Mouse (Mus musculus) neural tube, embryonic 14.5 days (tissue): ENCODE measurements around the gene Med12l. TPM values are rescaled to one million over a fixed set of nuclear protein-coding genes. Genes with fewer than 3 reads are reported as not detected.
"Not testable (repeated sequence)": the region's sequence is repeated elsewhere in the genome, so short reads cannot be mapped to it uniquely, and the experiment has no call there.

Source experiments
- ATAC-seq: fragments of 200-750 bp; cut with Nextera tagmentation; 2 replicates; pipeline ENCODE4 v1.8.0; 2017; ENCODE audit warnings: low read depth, mild to moderate bottlenecking, moderate TSS enrichment, moderate library complexity
- H3K27ac ChIP-seq: fragments of 300-500 bp; sonication (generic); 2 replicates; pipeline ENCODE4 v1.5.1; 2014; ENCODE audit warnings: low read depth, mild to moderate bottlenecking, control low read depth, low read length, moderate library complexity, mixed read lengths
- H3K27me3 ChIP-seq: fragments of 300-500 bp; sonication (generic); 2 replicates; pipeline ENCODE4 v1.6.1; 2014; ENCODE audit warnings: low read length; ENCODE audit not compliant: control insufficient read depth, insufficient read depth
- H3K36me3 ChIP-seq: fragments of 300-500 bp; sonication (generic); 2 replicates; pipeline ENCODE4 v1.6.1; 2014; ENCODE audit warnings: low read length, mixed read lengths; ENCODE audit not compliant: control insufficient read depth, insufficient read depth
- H3K4me1 ChIP-seq: fragments of 300-500 bp; sonication (generic); 2 replicates; pipeline ENCODE4 v1.6.1; 2014; ENCODE audit warnings: low read length; ENCODE audit not compliant: control insufficient read depth, insufficient read depth
- H3K4me2 ChIP-seq: fragments of 300-500 bp; sonication (generic); 2 replicates; pipeline ENCODE4 v1.6.1; 2014; ENCODE audit warnings: mild to moderate bottlenecking, low read depth, low read length, control low read depth
- H3K4me3 ChIP-seq: fragments of 300-500 bp; sonication (generic); 2 replicates; pipeline ENCODE4 v1.5.1; 2014; ENCODE audit warnings: low read depth, low read length, control low read depth, mixed read lengths
- H3K9ac ChIP-seq: fragments of 300-500 bp; sonication (generic); replicated peaks from 2 replicates; pipeline ENCODE4 v1.6.1; 2014; ENCODE audit warnings: low read depth, mild to moderate bottlenecking, control low read depth, low read length, mixed read lengths
- H3K9me3 ChIP-seq: fragments of 300-500 bp; sonication (generic); 2 replicates; pipeline ENCODE4 v1.6.1; 2016; ENCODE audit warnings: low read length; ENCODE audit not compliant: control insufficient read depth
- WGBS: fragments of 180-500 bp; shearing (Covaris S2); extraction: QIAGEN DNeasy Blood & Tissue Kit; methylation state at CpG from one replicate; pipeline ENCODE4 v1.1.7; 2014; 5-methylcytosine and 5-hydroxymethylcytosine counted together
- polyA plus RNA-seq: library from polyadenylated mRNA; unstranded; fragments of >200 nt; fragmentation: Nextera tagmentation; extraction: Ambion mirVana; gene quantifications from 2 replicates; pipeline ENCODE4 v1.2.1, GENCODE M21; 2014

Med12l gene
- polyA plus RNA-seq, 1 experiment from 2014 or later, result 9.9 TPM

GRCm38 (mm10) chr3:59102146-59102545 lies 96.5 kb downstream of the Med12l start:
- H3K27me3 ChIP-seq, result no peaks in the 10 kb centered on the region
- H3K27ac ChIP-seq, result no peak overlapping the region

GRCm38 (mm10) chr3:59104462-59104861 lies 98.8 kb downstream of the Med12l start:
- Histone ChIP-seq H3K27me3 (no peaks in the 10 kb centered on the region), H3K4me2 (no peak overlapping the region), H3K9me3 (no peaks in the 10 kb centered on the region), H3K9ac (no peak overlapping the region), H3K36me3 (no peaks in the 10 kb centered on the region), H3K4me1 (no peaks in the 10 kb centered on the region), H3K27ac (no peak overlapping the region), H3K4me3 (no peak overlapping the region)
- no peak for ATAC-seq
- 86% methylated on average over 4 of the region's 4 CpGs for WGBS

More at GRCm38 (mm10) chr3:59102146-59102545, 96.5 kb downstream of the Med12l start:
- ATAC-seq, result no peak
- H3K4me1 ChIP-seq, result no peaks in the 10 kb centered on the region
- no peak overlapping the region for H3K4me2 ChIP-seq
- no peak overlapping the region for H3K9ac ChIP-seq
- H3K4me3 ChIP-seq, result no peak overlapping the region
- no peaks in the 10 kb centered on the region for H3K9me3 ChIP-seq
- H3K36me3 ChIP-seq, result no peaks in the 10 kb centered on the region
- 89% methylated on average over 2 of the region's 2 CpGs for WGBS

GRCm38 (mm10) chr3:59107439-59107838 lies 101.8 kb downstream of the Med12l start:
- H3K4me3 ChIP-seq, result no peak overlapping the region
- no peak for ATAC-seq
- no peaks in the 10 kb centered on the region for H3K9me3 ChIP-seq
- WGBS, result 96% methylated on average over 4 of the region's 4 CpGs
- no peak overlapping the region for H3K4me2 ChIP-seq
- H3K9ac ChIP-seq, result no peak overlapping the region
- H3K4me1 ChIP-seq, result no peaks in the 10 kb centered on the region
- no peaks in the 10 kb centered on the region for H3K36me3 ChIP-seq
- H3K27me3 ChIP-seq, result no peaks in the 10 kb centered on the region
- H3K27ac ChIP-seq, result no peak overlapping the region

GRCm38 (mm10) chr3:59109834-59110233 lies 104.2 kb downstream of the Med12l start:
- H3K4me2 ChIP-seq, H3K27me3 ChIP-seq, H3K36me3 ChIP-seq, H3K27ac ChIP-seq, H3K4me1 ChIP-seq, ATAC-seq, H3K9ac ChIP-seq, H3K9me3 ChIP-seq, H3K4me3 ChIP-seq: not testable (repeated sequence)
- WGBS, result 92% methylated on average over 3 of the region's 3 CpGs

GRCm38 (mm10) chr3:59111944-59112343 lies 106.3 kb downstream of the Med12l start:
- no peaks in the 10 kb centered on the region for H3K4me1 ChIP-seq
- H3K36me3 ChIP-seq, result no peaks in the 10 kb centered on the region
- no peak overlapping the region for H3K4me2 ChIP-seq
- H3K9me3 ChIP-seq, result no peaks in the 10 kb centered on the region
- WGBS, result 75% methylated on average over 3 of the region's 3 CpGs
- H3K27ac ChIP-seq, result no peak overlapping the region
- no peak overlapping the region for H3K9ac ChIP-seq
- no peak for ATAC-seq
- H3K27me3 ChIP-seq, result no peaks in the 10 kb centered on the region
- H3K4me3 ChIP-seq, result no peak overlapping the region

GRCm38 (mm10) chr3:59113291-59113690 lies 107.7 kb downstream of the Med12l start:
- not testable (repeated sequence) for H3K4me1 ChIP-seq, H3K4me2 ChIP-seq, H3K36me3 ChIP-seq, H3K27ac ChIP-seq, H3K4me3 ChIP-seq, H3K9ac ChIP-seq, ATAC-seq, H3K27me3 ChIP-seq, H3K9me3 ChIP-seq
- WGBS, result 98% methylated on average over 4 of the region's 4 CpGs

GRCm38 (mm10) chr3:59113973-59114517 lies 108.4 kb downstream of the Med12l start:
- Histone ChIP-seq H3K9me3 (no peaks in the 10 kb centered on the region), H3K36me3 (no peaks in the 10 kb centered on the region), H3K27ac (no peak overlapping the region), H3K4me2 (no peak overlapping the region), H3K9ac (no peak overlapping the region), H3K4me1 (no peaks in the 10 kb centered on the region), H3K4me3 (no peak overlapping the region), H3K27me3 (no peaks in the 10 kb centered on the region)
- ATAC-seq, result no peak
- 92% methylated on average over 8 of the region's 8 CpGs for WGBS

- no peak overlapping the region for H3K27ac ChIP-seq
- H3K4me1 ChIP-seq, result no peaks in the 10 kb centered on the region
- H3K36me3 ChIP-seq, result no peaks in the 10 kb centered on the region
- no peaks in the 10 kb centered on the region for H3K27me3 ChIP-seq
- 41% methylated on average over 7 of the region's 7 CpGs for WGBS
- H3K4me2 ChIP-seq, result no peak overlapping the region
- no peaks in the 10 kb centered on the region for H3K9me3 ChIP-seq
- H3K4me3 ChIP-seq, result no peak overlapping the region
- H3K9ac ChIP-seq, result no peak overlapping the region
- peak; percentile 33; the same call in 1 of the 2 replicates for ATAC-seq
These were observed 115.6 kb downstream of the Med12l start for GRCm38 (mm10) chr3:59121067-59121730.

GRCm38 (mm10) chr3:59121780-59122449 lies 116.3 kb downstream of the Med12l start:
- WGBS, result 69% methylated on average over 7 of the region's 7 CpGs
- H3K4me1 ChIP-seq, result no peaks in the 10 kb centered on the region
- H3K9me3 ChIP-seq, result no peaks in the 10 kb centered on the region
- H3K4me2 ChIP-seq, result no peak overlapping the region
- no peak for ATAC-seq
- no peaks in the 10 kb centered on the region for H3K36me3 ChIP-seq
- no peak overlapping the region for H3K4me3 ChIP-seq
- H3K9ac ChIP-seq, result no peak overlapping the region
- H3K27ac ChIP-seq, result no peak overlapping the region
- no peaks in the 10 kb centered on the region for H3K27me3 ChIP-seq
